Comparison of ENCODE assay signal across 13 mouse cellular contexts in the genomic region with DNA sequence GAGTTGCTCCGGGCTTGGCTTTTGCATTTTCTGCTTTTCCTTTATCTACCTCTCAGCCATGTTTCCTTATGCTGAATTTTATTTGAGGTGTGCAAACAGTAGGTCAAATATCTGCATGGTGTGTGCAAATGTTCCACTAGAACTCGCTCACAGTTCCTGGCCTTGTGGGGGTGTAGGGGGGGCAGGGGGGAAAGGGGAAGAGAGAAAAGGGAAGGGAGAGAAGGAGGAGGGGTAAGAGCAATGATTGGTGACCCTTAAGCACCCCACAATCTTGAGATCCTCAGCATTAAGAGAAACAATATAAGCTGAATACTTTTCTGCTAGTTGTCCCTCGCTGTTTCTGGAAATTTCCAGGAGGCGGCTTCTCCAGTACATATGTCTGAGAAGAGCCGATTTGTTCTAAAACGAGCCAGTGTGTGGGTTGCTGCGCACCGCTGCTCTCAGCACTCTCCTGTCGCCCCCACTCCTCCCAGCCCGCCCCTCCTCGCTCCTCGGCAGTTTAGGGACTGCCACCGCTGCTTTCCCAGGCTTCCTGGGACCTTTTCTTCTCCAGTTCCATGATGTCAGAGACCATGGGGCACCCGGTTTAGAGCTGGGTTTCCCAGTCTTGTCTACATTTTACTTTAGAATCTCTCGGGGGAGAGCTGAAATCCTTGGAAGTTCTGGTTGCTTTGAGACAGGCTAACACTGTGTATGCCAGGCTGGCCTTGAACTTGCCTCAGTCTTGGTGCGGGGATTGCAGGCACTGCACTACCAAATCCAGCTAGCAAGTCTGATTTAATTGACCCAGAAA.
DNase-seq lines count a peak whose midpoint lies in the region; ATAC-seq and TF ChIP-seq lines count a peak whose summit lies in the region.
"Had no signal": no experiment of that assay in that cellular context is flagged by ENCODE, and none has a peak within 500 bp of the region (broad histone marks: within the 10 kb centered on the region; RNA-seq: fewer than 3 reads in every experiment).

No protein-coding gene starts in this region.

- no peak overlapping the region for H3K27ac ChIP-seq in limb, embryonic 12.5 days
- no peak overlapping the region for H3K27ac ChIP-seq in limb, embryonic 10.5 days
- H3K27ac ChIP-seq in heart, postnatal 0 days (ENCODE audit: low read depth): no peak overlapping the region
- no peak overlapping the region for H3K27ac ChIP-seq in forebrain, postnatal 0 days (ENCODE audit: low read depth, low read length)
- H3K27ac ChIP-seq: forebrain, embryonic 13.5 days; neural tube, embryonic 12.5 days had no signal

- intact Hi-C loops in heart, postnatal 14 days (cut with DNase I): no loop called here

- H3K36me3 ChIP-seq in limb, embryonic 12.5 days: no peaks in the 10 kb centered on the region
- H3K36me3 ChIP-seq in limb, embryonic 10.5 days: no peaks in the 10 kb centered on the region
- H3K36me3 ChIP-seq in heart, postnatal 0 days (replicated peaks; ENCODE audit: control insufficient read depth, insufficient read depth, low read length): no peaks in the 10 kb centered on the region
- H3K36me3 ChIP-seq in forebrain, postnatal 0 days (ENCODE audit: insufficient read depth): no peaks in the 10 kb centered on the region
- H3K36me3 ChIP-seq: neural tube, embryonic 12.5 days had no signal

- WGBS in limb, embryonic 12.5 days: 43% methylated on average over 16 of the region's 16 CpGs
- 49% methylated on average over 16 of the region's 16 CpGs for WGBS in limb, embryonic 10.5 days
- 31% methylated on average over 16 of the region's 16 CpGs for WGBS in heart, postnatal 0 days
- WGBS in forebrain, postnatal 0 days: 31% methylated on average over 16 of the region's 16 CpGs

- H3K4me2 ChIP-seq in limb, embryonic 12.5 days: peak overlapping the region; percentile 9; the same call in 1 of the 2 replicates
- H3K4me2 ChIP-seq in heart, postnatal 0 days (ENCODE audit: low read depth, low read length): peak overlapping the region; percentile 33; the same call in 1 of the 2 replicates
- H3K4me2 ChIP-seq in forebrain, postnatal 0 days (ENCODE audit: low read depth): no peak overlapping the region
- H3K4me2 ChIP-seq: forebrain, embryonic 13.5 days; lung, embryonic 14.5 days; neural tube, embryonic 12.5 days had no signal

- no peaks in the 10 kb centered on the region for H3K9me3 ChIP-seq in limb, embryonic 12.5 days
- H3K9me3 ChIP-seq in limb, embryonic 10.5 days (replicated peaks): no peaks in the 10 kb centered on the region
- H3K9me3 ChIP-seq in heart, postnatal 0 days (replicated peaks; ENCODE audit: control insufficient read depth, low read length): no peaks in the 10 kb centered on the region
- H3K9me3 ChIP-seq in forebrain, postnatal 0 days (ENCODE audit: low read length): no peaks in the 10 kb centered on the region
- H3K9me3 ChIP-seq: forebrain, embryonic 13.5 days; neural tube, embryonic 12.5 days had no signal

- no peaks in the 10 kb centered on the region for H3K27me3 ChIP-seq in limb, embryonic 12.5 days
- no peaks in the 10 kb centered on the region for H3K27me3 ChIP-seq in limb, embryonic 10.5 days (ENCODE audit: low read depth, poor library complexity, severe bottlenecking)
- H3K27me3 ChIP-seq in heart, postnatal 0 days (ENCODE audit: control insufficient read depth, insufficient read depth, low read length): no peaks in the 10 kb centered on the region
- no peaks in the 10 kb centered on the region for H3K27me3 ChIP-seq in forebrain, postnatal 0 days (ENCODE audit: insufficient read depth, low read length)
- H3K27me3 ChIP-seq: forebrain, embryonic 13.5 days; neural tube, embryonic 12.5 days had no signal

- no peak for TF ChIP-seq CTCF in heart, postnatal 0 days (IDR thresholded peaks at IDR 0.05; ENCODE audit: low read depth)
- no peak for TF ChIP-seq CTCF in forebrain, postnatal 0 days (IDR thresholded peaks at IDR 0.05; ENCODE audit: low read depth)

- H3K4me3 ChIP-seq in limb, embryonic 12.5 days (replicated peaks): no peak overlapping the region
- no peak overlapping the region for H3K4me3 ChIP-seq in limb, embryonic 10.5 days
- no peak overlapping the region for H3K4me3 ChIP-seq in heart, postnatal 0 days (ENCODE audit: low read depth, low read length)
- H3K4me3 ChIP-seq in forebrain, postnatal 0 days (ENCODE audit: low read depth, low read length): no peak overlapping the region
- H3K4me3 ChIP-seq: forebrain, embryonic 13.5 days; neural tube, embryonic 12.5 days had no signal

- H3K4me1 ChIP-seq in limb, embryonic 12.5 days (replicated peaks): 0 out of 2 replicates have a peak, but pooled peaks cover 6% of the 10 kb centered on the region
- H3K4me1 ChIP-seq in limb, embryonic 10.5 days: 0 out of 2 replicates have a peak, but pooled peaks cover 2% of the 10 kb centered on the region
- no peaks in the 10 kb centered on the region for H3K4me1 ChIP-seq in heart, postnatal 0 days (ENCODE audit: control insufficient read depth, insufficient read depth)
- H3K4me1 ChIP-seq in forebrain, postnatal 0 days (ENCODE audit: insufficient read depth): no peaks in the 10 kb centered on the region; the same call in 1 of the 2 replicates
- H3K4me1 ChIP-seq: forebrain, embryonic 13.5 days; neural tube, embryonic 12.5 days had no signal

- no peak for TF ChIP-seq EP300 in heart, postnatal 0 days (IDR thresholded peaks at IDR 0.05; ENCODE audit: low read depth)

- no peak overlapping the region for H3K9ac ChIP-seq in limb, embryonic 12.5 days (replicated peaks)
- no peak overlapping the region for H3K9ac ChIP-seq in heart, postnatal 0 days (replicated peaks; ENCODE audit: low read depth, low read length)
- H3K9ac ChIP-seq in forebrain, postnatal 0 days: no peak overlapping the region
- H3K9ac ChIP-seq: forebrain, embryonic 13.5 days; lung, embryonic 14.5 days; neural tube, embryonic 12.5 days had no signal

- no peak for ATAC-seq in limb, embryonic 12.5 days (ENCODE audit: insufficient number of reproducible peaks, insufficient read depth, low FRiP score, low TSS enrichment, low read depth)
- ATAC-seq in heart, postnatal 0 days (ENCODE audit: insufficient read depth, low read depth): no peak
- no peak for ATAC-seq in forebrain, postnatal 0 days
- ATAC-seq: forebrain, embryonic 13.5 days had no signal

- peak; percentile 87 for DNase-seq in heart, adult 11 months
- no peak for DNase-seq in heart, postnatal 14 days
- no peak for DNase-seq in limb, embryonic 10.5 days (ENCODE audit: low spot score)
- DNase-seq in heart, postnatal 0 days (ENCODE audit: low spot score): no peak
- peak; percentile 90 for DNase-seq in right cerebral cortex, adult 18-20 months
- no peak for DNase-seq in thymus, postnatal 10 days (ENCODE audit: low spot score in 2 of 2)
- no peak for DNase-seq in forebrain, postnatal 0 days
- DNase-seq: cerebellum, postnatal 14 days; kidney, adult 9 months; lung, embryonic 14.5 days had no signal

Comparison
In these comparisons a context has a peak if more than half of its experiments do, and no peak if none do; other contexts are left out.
1. DNase-seq: peak in heart, adult 11 months (single experiment) and right cerebral cortex, adult 18-20 months (single experiment); none in heart, postnatal 14 days (0 of 2), limb, embryonic 10.5 days (single experiment), heart, postnatal 0 days (single experiment), thymus, postnatal 10 days (0 of 2) and forebrain, postnatal 0 days (single experiment).